33 mouse cellular contexts compared by ENCODE assay signal in the genomic region with DNA sequence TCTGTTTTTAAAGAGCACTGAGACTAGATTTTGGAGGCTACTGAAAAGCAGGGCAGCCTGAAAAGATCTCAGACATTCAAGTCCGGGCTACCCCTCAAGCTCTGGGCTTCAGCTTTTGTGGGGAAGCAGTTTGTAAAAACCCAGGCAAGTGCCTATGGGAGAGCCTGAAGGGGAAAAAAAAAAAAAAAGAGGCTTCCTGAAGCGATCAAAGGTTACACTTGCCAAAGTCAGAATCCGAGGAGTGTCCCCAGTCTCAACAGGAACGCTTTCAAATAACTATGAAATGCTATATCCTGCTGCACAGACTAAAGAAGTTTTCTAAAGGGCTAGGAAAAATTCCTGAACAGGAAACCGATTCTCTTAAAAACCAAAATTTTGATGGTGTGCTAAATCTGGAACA. TPM values are rescaled to one million over a fixed set of nuclear protein-coding genes. Genes with fewer than 3 reads are reported as not detected.
DNase-seq lines count a peak whose midpoint lies in the region; ATAC-seq and TF ChIP-seq lines count a peak whose summit lies in the region.
"Had no signal": no experiment of that assay in that cellular context is flagged by ENCODE, and none has a peak within 500 bp of the region (broad histone marks: within the 10 kb centered on the region; RNA-seq: fewer than 3 reads in every experiment).

No protein-coding gene starts in this region.

- H3K27me3 ChIP-seq in forebrain, embryonic 12.5 days, result no peaks in the 10 kb centered on the region
- H3K27me3 ChIP-seq in forebrain, embryonic 16.5 days (replicated peaks; ENCODE audit: control insufficient read depth, insufficient read depth, low read length), result no peaks in the 10 kb centered on the region
- no peaks in the 10 kb centered on the region for H3K27me3 ChIP-seq in liver, adult 2 months (ENCODE audit: control insufficient read depth, insufficient read depth, low read length)
- no peaks in the 10 kb centered on the region for H3K27me3 ChIP-seq in limb, embryonic 14.5 days (ENCODE audit: control insufficient read depth, insufficient read depth, low read length)
- no peaks in the 10 kb centered on the region for H3K27me3 ChIP-seq in midbrain, embryonic 13.5 days
- H3K27me3 ChIP-seq: CH12.LX; heart, embryonic 13.5 days; hindbrain, embryonic 15.5 days; Patski had no signal

- no peak overlapping the region for H3K4me2 ChIP-seq in forebrain, embryonic 12.5 days
- no peak overlapping the region for H3K4me2 ChIP-seq in forebrain, embryonic 16.5 days (ENCODE audit: low read length)
- 0 out of 2 replicates have a peak overlapping the region, but pooled peaks have one; percentile 14 for H3K4me2 ChIP-seq in limb, embryonic 14.5 days (replicated peaks; ENCODE audit: low read depth, low read length, severe bottlenecking)
- H3K4me2 ChIP-seq in midbrain, embryonic 13.5 days (replicated peaks), result no peak overlapping the region
- H3K4me2 ChIP-seq: heart, embryonic 13.5 days; hindbrain, embryonic 15.5 days had no signal

- no peak for TF ChIP-seq CTCF in liver, adult 2 months (IDR thresholded peaks at IDR 0.05; ENCODE audit: low read depth, low read length)

- H3K9me3 ChIP-seq in forebrain, embryonic 12.5 days, result no peaks in the 10 kb centered on the region
- H3K9me3 ChIP-seq in forebrain, embryonic 16.5 days (ENCODE audit: control insufficient read depth, low read length), result no peaks in the 10 kb centered on the region
- H3K9me3 ChIP-seq in limb, embryonic 14.5 days (ENCODE audit: control insufficient read depth, low read length), result no peaks in the 10 kb centered on the region
- no peaks in the 10 kb centered on the region for H3K9me3 ChIP-seq in midbrain, embryonic 13.5 days
- H3K9me3 ChIP-seq: forebrain, embryonic 10.5 days; G1E; heart, embryonic 13.5 days; hindbrain, embryonic 15.5 days had no signal

- no peak overlapping the region for H3K4me3 ChIP-seq in forebrain, embryonic 12.5 days (replicated peaks)
- no peak overlapping the region for H3K4me3 ChIP-seq in forebrain, embryonic 16.5 days (replicated peaks; ENCODE audit: low read length)
- H3K4me3 ChIP-seq in liver, adult 2 months (ENCODE audit: insufficient read depth, low read depth, low read length), result no peak overlapping the region
- no peak overlapping the region for H3K4me3 ChIP-seq in limb, embryonic 14.5 days (replicated peaks; ENCODE audit: low read length)
- H3K4me3 ChIP-seq in midbrain, embryonic 13.5 days (replicated peaks), result no peak overlapping the region
- H3K4me3 ChIP-seq: forebrain, embryonic 10.5 days; heart, embryonic 13.5 days; hindbrain, embryonic 15.5 days had no signal

- no peak overlapping the region for H3K9ac ChIP-seq in forebrain, embryonic 12.5 days
- H3K9ac ChIP-seq in forebrain, embryonic 16.5 days (replicated peaks; ENCODE audit: low read depth, low read length), result no peak overlapping the region
- peak overlapping the region; percentile 56 for H3K9ac ChIP-seq in liver, adult 2 months (ENCODE audit: low read depth, low read length)
- no peak overlapping the region for H3K9ac ChIP-seq in limb, embryonic 14.5 days (ENCODE audit: low read depth, low read length, severe bottlenecking)
- H3K9ac ChIP-seq in midbrain, embryonic 13.5 days (replicated peaks), result no peak overlapping the region
- H3K9ac ChIP-seq: heart, embryonic 13.5 days; hindbrain, embryonic 15.5 days had no signal

- H3K36me3 ChIP-seq in forebrain, embryonic 12.5 days (replicated peaks), result peaks cover 50% of the 10 kb centered on the region
- peaks cover 8% of the 10 kb centered on the region for H3K36me3 ChIP-seq in forebrain, embryonic 16.5 days (ENCODE audit: control insufficient read depth, insufficient read depth)
- H3K36me3 ChIP-seq in liver, adult 2 months (ENCODE audit: control insufficient read depth, insufficient read depth, low read length), result peaks cover 31% of the 10 kb centered on the region
- H3K36me3 ChIP-seq in limb, embryonic 14.5 days (ENCODE audit: control insufficient read depth, insufficient read depth, low read length), result peaks cover 22% of the 10 kb centered on the region
- H3K36me3 ChIP-seq in midbrain, embryonic 13.5 days, result peaks cover 61% of the 10 kb centered on the region

- H3K4me1 ChIP-seq in forebrain, embryonic 12.5 days, result peaks cover 5% of the 10 kb centered on the region; the same call in 1 of the 2 replicates
- H3K4me1 ChIP-seq in forebrain, embryonic 16.5 days (replicated peaks; ENCODE audit: control insufficient read depth, insufficient read depth, low read length), result no peaks in the 10 kb centered on the region
- H3K4me1 ChIP-seq in liver, adult 2 months (ENCODE audit: control insufficient read depth, insufficient read depth, low read length), result peaks cover 24% of the 10 kb centered on the region
- H3K4me1 ChIP-seq in limb, embryonic 14.5 days (ENCODE audit: control insufficient read depth, insufficient read depth, low read length), result peaks cover 12% of the 10 kb centered on the region
- 0 out of 2 replicates have a peak, but pooled peaks cover 4% of the 10 kb centered on the region for H3K4me1 ChIP-seq in midbrain, embryonic 13.5 days (replicated peaks)
- H3K4me1 ChIP-seq: heart, embryonic 13.5 days had no signal

- 0 out of 2 replicates have a peak overlapping the region, but pooled peaks have one; percentile 25 for H3K27ac ChIP-seq in forebrain, embryonic 12.5 days
- H3K27ac ChIP-seq in forebrain, embryonic 16.5 days (ENCODE audit: low read length), result no peak overlapping the region
- H3K27ac ChIP-seq in liver, adult 2 months (replicated peaks; ENCODE audit: insufficient read depth, low read depth, low read length), result peak overlapping the region; percentile 81
- H3K27ac ChIP-seq in limb, embryonic 14.5 days (replicated peaks; ENCODE audit: low read depth, low read length), result peak overlapping the region; percentile 85
- no peak overlapping the region for H3K27ac ChIP-seq in midbrain, embryonic 13.5 days
- H3K27ac ChIP-seq: forebrain, embryonic 10.5 days; heart, embryonic 13.5 days; hindbrain, embryonic 15.5 days had no signal

- no peak for TF ChIP-seq POLR2A in liver, adult 2 months (IDR thresholded peaks at IDR 0.05; ENCODE audit: extremely low read depth, insufficient read depth, low read length)
- TF ChIP-seq POLR2A in limb, embryonic 14.5 days (IDR thresholded peaks at IDR 0.05; ENCODE audit: borderline replicate concordance, extremely low read depth, insufficient read depth, insufficient read length), result no peak

- ATAC-seq in forebrain, embryonic 12.5 days (ENCODE audit: low FRiP score), result no peak
- ATAC-seq in forebrain, embryonic 16.5 days, result no peak
- ATAC-seq in limb, embryonic 14.5 days (ENCODE audit: low FRiP score, low read depth), result peak; percentile 44
- ATAC-seq in midbrain, embryonic 13.5 days, result no peak
- ATAC-seq: forebrain, embryonic 14.5 days; Patski had no signal

- peaks cover 11% of the 10 kb centered on the region; the same call in 1 of the 2 replicates for H3K79me2 ChIP-seq in liver, adult 2 months (ENCODE audit: control insufficient read depth, insufficient read depth, low read length)

- WGBS in forebrain, embryonic 12.5 days, result 83% methylated on average over 5 of the region's 5 CpGs
- 83% methylated on average over 5 of the region's 5 CpGs for WGBS in forebrain, embryonic 16.5 days
- 42% methylated on average over 5 of the region's 5 CpGs for WGBS in liver, adult 2 months
- WGBS in limb, embryonic 14.5 days, result 39% methylated on average over 5 of the region's 5 CpGs
- 91% methylated on average over 5 of the region's 5 CpGs for WGBS in midbrain, embryonic 13.5 days

- DNase-seq in liver, adult 2 months (ENCODE audit: extremely low read depth, low read depth, low spot score), result peak; percentile 74
- no peak for DNase-seq in liver
- DNase-seq in limb, embryonic 14.5 days (ENCODE audit: low spot score), result peak; percentile 16
- DNase-seq in adrenal gland, postnatal 10 days, result no peak
- DNase-seq: adrenal gland, postnatal 14 days; B cell, adult 2 months; cerebellum, adult 11-12 months; cerebellum, adult 8-10 months; cerebellum, postnatal 10 days; cerebellum, postnatal 36 days; embryo, embryonic 11 days; gastrocnemius, postnatal 25 days; heart, adult 18-20 months; heart, postnatal 14 days; heart, postnatal 4 days had no signal

RNA-seq across cellular contexts. Expression of a gene that starts 50.5 kb away (rescaled TPM):
- polyA plus RNA-seq in forebrain, embryonic 12.5 days (2016; fragmentation: Nextera tagmentation; extraction: Ambion mirVana), result not detected in 2 replicates
- not detected in 2 replicates for polyA plus RNA-seq in forebrain, embryonic 16.5 days (2015; fragmentation: Nextera tagmentation; extraction: Ambion mirVana)
- not detected in 2 replicates for total RNA-seq in liver, adult 2 months (2014; rRNA removed)
- not detected in 2 replicates for polyA plus RNA-seq in liver, adult 2 months (2012; rRNA removed)
- not detected in 2 replicates for polyA plus RNA-seq in limb, embryonic 14.5 days (2012; rRNA removed)
- polyA plus RNA-seq in limb, embryonic 14.5 days (2014; fragmentation: Nextera tagmentation; extraction: Ambion mirVana), result not detected in 2 replicates
- polyA plus RNA-seq in midbrain, embryonic 13.5 days (2015; fragmentation: Nextera tagmentation; extraction: Ambion mirVana), result not detected in 2 replicates
- total RNA-seq in adrenal gland, postnatal 10 days (2021), result not detected
- total RNA-seq: adrenal gland, adult 18-20 months; adrenal gland, postnatal 14 days; adrenal gland, postnatal 4 days; CH12.LX; G1E; gastrocnemius, adult 8-10 months; gastrocnemius, postnatal 25 days; heart, adult 18-20 months; heart, postnatal 14 days; heart, postnatal 4 days had no signal
- polyA plus RNA-seq: cortical plate, adult 2 months; embryonic facial prominence, embryonic 11.5 days; forebrain, embryonic 10.5 days; forebrain, embryonic 14.5 days; G1E; gonadal fat pad, adult 2 months; heart, embryonic 13.5 days; hindbrain, embryonic 11.5 days; hindbrain, embryonic 15.5 days; intestine, embryonic 14.5 days; Patski had no signal

Comparison
In these comparisons a context has a peak if more than half of its experiments do, and no peak if none do; other contexts are left out.
1. H3K27ac ChIP-seq: peak in forebrain, embryonic 12.5 days (single experiment), liver, adult 2 months (single experiment) and limb, embryonic 14.5 days (single experiment); none in forebrain, embryonic 16.5 days (single experiment) and midbrain, embryonic 13.5 days (single experiment).
2. DNase-seq: peak in liver, adult 2 months (single experiment) and limb, embryonic 14.5 days (single experiment); none in liver (single experiment) and adrenal gland, postnatal 10 days (single experiment).